Mouse (Mus musculus) megakaryocyte progenitor cell, adult 5-6 weeks (primary cell): ENCODE results near the gene Mtor. TPM values are rescaled to one million over a fixed set of nuclear protein-coding genes. Genes with fewer than 3 reads are reported as not detected.
A peak's percentile ranks its signal among the peaks of the same experiment; 100 is the strongest.

Experiments used
- ATAC-seq: replicated peaks from 2 replicates; pipeline ENCODE4 v1.8.0; 2016; ENCODE audit warnings: mild to moderate bottlenecking, moderate TSS enrichment, inconsistent platforms; ENCODE audit not compliant: poor library complexity
- total RNA-seq, 2 experiments: library from RNA; stranded (forward) in 1 of 2; stranded (reverse) in 1 of 2; fragments of 157-497, 149-512 nt in 1 of 2; fragments of 200-1000 nt in 1 of 2; gene quantifications; 2 replicates each; pipeline versions ENCODE4 v1.2.3 to v1.2.4; 2015 to 2017

Mtor gene
- total RNA-seq, 2 experiments from 2014 or later, result 14.7 to 23.5 TPM

DNA sequence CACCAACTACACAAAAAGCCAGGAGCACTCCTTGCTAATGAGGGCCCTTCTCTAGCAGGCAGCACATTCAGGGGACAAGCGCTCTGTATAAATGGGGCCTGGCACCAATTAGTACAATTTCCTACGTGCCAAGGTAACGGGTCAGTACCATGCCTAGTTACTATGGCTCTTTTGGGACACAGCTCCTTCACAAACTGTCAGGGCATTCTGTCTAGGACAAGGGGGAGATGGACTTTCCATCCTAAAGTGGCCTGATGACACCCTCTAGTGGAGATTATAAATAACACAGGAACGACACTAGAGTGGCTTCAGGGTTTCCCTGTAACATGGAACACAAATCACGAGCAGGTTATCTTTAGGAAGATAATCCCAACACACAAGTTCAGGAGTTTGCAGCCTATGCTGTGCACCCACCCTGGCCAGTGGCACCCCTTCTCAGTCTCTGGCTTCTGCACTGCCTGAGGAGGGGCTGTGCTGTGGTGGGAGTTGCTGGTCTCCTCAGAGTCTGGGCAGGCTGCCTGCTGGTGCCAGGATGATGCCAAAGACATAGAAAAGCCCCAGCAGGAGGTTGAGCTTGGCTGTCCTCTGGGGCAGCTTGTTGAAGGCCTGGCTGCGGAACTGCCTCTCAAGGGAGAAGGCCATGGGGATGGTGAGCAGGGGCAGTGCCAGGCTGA, 12.6 kb upstream of the Mtor start:
- peak; percentile 40; the same call in 1 of the 2 replicates for ATAC-seq

DNA sequence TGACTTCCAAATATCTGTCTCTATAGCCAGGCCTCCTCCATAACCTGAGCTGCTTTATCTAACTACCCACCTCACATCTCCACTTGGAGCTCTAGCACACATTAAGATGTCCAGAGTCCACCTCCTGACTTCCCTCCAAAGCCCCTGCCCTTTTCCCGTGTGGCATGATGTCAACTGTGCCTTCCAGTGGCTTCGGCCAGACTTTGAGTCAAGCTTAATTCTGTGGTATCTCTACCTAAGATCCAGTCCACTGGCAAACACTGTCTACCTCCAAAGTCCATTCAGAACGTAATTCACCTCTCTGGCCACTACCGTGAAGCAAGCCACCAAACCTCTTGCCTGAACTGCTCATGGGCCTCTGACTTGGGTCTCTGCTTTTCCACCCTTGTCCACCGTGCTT, 6.5 kb upstream of the Mtor start:
- ATAC-seq, result no peak

DNA sequence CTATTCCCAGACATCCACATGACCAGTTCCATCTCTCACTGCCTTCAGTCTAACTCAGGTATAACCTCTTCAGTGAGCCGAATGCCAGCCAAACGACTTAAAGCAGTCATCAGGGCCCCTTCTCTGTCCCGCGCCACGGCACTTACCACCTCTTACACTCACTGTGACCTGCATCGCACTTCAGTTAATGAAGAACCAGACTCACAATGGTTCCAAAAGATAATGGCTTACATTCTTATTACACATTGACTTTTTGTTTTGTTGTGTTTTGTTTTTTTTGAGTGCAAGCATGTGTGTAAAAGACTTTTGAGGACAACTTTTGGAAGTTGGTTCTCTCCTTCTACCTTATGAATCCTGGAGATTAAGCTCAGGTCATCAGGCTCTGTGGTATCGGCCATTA, 5.8 kb upstream of the Mtor start:
- ATAC-seq, result no peak

DNA sequence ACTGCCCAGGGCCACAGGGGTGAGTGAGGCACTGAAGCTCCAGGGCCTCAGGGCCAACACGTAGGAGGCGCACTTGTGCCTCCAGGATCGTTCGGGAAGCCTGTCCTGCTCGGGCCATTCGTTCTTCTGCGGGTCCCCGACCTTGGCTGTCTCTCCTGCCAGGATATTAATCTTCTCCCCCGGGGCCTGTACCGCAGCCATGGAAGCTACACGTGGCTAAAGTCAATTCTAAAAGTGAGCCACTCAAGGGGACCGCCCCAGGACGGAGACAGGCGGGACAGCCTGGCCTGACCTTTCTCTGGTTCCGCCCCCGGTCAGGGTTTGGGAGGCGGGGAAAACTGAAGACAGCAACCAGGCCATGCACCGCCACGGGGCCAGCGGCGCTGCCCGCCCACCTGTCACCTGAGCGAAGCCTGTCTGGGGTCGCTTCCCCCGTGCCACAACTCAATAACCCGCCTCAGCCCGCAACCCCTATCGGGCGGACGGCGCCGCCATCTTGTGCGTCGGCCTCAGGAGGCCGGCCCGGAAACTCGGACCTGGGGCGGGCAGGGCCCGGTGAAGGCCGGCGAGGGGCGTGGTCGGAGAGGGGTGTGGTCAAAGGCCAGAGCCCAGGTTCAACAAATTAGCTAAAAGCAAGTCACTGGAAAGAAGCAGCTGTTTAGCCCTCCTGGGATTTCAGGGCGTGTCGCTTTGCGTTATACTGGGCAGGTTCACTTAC, 4.0 kb upstream of the Mtor start, which contains the start of gene Ubiad1:
Ubiad1 (minus strand) TSS at position 522 of the 718 bp plus-strand sequence.
- ATAC-seq, result peak; percentile 66

DNA sequence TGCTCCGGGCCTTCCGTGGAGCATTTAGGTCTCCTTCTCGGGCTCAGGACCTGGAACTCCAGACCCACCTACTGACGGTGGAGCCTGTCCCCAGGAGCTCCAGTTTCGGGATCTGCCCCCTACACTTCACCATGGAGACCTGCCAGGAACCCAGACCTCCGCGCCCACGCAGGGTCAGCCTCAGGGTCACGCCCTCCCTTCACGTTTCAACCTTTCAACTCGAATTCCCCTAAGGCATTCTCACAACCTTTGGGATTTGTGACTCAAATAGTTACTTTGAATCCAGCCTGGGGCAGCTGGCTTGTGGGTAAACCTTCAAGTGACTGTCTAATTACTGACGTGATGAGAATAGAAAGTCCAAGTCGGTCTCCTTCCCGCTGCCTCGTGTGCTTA, 438 bp downstream of the Mtor start:
- no peak for ATAC-seq

DNA sequence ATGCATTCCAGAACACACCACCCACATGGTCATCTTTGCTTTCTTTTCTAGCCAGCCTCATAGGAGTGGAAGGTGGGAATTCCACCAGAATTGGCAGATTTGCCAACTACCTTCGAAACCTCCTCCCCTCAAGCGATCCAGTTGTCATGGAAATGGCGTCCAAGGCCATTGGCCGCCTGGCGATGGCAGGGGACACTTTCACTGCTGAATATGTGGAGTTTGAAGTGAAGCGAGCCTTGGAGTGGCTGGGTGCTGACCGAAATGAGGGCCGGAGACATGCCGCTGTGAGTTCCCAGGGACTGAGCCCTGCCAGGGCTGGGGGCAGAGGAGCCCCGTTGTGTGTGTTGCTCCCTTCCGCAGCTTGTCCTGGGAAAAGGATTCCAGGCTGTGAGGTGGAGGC, 5.3 kb downstream of the Mtor start:
- no peak for ATAC-seq

DNA sequence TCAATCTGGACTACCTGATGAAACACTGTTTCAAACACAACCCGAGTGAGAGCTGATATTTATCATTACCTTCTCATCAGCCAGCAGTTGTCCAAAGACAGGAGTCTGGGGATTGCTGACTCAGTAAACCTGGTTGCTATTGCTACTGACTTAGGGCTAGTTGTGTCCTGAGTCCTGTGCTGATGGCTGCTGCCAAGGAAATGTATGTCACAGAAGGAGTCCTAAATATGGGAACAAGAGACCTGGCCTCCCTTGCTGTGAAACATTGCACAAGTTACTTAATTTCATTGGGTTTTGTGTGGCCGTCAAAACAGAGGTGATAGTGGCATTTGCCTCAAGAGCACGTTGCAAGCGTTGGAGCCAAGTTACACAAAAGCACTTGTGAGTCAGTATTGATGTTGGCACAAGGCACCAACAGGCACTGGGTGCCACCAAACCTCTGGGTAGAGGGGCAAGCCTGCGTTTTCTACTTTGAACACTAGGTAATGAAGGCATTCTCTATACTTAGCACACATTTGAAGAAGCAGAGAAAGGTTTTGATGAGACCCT, 7.1 kb downstream of the Mtor start:
- no peak for ATAC-seq

DNA sequence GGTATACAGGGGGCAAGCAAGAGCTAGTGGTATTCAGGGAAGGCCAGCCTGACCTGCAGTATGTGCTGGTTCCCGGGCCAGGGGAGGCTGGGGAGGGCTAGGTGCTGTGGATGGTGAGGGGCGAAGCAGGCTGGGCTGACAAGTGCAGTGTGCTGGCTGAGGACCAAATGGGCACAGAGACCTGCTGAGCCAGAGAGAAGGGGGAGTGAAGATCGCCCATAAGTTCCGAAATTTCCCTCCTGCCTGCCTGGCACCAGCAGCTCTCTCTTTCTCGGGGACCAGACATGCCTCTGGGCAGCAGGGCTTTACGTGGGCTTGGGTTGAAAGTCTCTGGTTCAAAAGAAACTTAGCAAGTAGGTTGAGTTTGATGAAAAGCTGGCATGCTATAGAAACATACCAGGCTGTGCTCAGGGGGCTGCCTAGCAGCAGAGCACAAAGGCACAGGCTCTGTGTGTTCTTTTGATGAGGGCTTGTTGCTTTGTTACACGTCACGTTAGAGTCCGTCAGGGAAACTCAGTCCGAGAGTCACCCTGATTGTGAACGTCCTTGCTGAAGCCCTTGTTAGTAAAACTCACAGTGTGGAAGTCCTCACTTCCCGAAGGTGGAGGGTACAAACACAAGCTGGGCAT, 12.4 kb downstream of the Mtor start:
- ATAC-seq, result no peak

DNA sequence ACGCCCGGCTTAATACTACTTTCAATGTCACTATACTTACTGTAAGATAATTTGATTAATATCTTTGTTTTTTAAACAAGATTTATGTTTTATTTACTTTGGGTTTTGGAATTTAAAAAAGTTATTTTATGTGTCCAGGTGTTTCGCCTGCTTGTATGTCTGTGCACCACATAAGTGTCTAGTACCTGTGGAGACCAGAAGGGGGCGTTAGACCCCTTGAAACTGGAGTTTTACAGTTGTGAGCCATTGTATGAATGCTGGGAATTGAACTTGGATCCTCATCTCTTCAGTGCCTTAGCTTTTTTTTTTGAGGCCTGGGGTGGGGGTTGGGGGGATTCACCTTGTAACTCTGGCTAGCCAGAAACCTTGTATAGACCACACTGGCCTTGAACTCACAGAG, 13.4 kb downstream of the Mtor start:
- no peak for ATAC-seq

DNA sequence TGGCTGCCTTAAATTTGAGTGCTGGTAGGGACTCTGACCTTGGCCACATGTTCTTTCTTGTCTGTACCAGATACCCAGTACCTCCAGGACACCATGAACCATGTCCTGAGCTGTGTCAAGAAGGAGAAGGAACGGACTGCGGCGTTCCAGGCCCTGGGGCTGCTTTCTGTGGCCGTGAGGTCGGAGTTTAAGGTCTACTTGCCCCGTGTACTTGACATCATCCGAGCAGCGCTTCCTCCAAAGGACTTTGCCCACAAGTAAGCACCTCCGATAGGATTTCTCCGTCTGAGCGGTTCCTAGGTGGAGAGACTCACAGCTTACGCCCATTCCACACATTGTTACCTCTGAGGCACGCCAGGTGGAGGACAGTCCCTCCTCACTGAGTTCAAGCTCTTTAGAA, 14.3 kb downstream of the Mtor start:
- ATAC-seq, result no peak

DNA sequence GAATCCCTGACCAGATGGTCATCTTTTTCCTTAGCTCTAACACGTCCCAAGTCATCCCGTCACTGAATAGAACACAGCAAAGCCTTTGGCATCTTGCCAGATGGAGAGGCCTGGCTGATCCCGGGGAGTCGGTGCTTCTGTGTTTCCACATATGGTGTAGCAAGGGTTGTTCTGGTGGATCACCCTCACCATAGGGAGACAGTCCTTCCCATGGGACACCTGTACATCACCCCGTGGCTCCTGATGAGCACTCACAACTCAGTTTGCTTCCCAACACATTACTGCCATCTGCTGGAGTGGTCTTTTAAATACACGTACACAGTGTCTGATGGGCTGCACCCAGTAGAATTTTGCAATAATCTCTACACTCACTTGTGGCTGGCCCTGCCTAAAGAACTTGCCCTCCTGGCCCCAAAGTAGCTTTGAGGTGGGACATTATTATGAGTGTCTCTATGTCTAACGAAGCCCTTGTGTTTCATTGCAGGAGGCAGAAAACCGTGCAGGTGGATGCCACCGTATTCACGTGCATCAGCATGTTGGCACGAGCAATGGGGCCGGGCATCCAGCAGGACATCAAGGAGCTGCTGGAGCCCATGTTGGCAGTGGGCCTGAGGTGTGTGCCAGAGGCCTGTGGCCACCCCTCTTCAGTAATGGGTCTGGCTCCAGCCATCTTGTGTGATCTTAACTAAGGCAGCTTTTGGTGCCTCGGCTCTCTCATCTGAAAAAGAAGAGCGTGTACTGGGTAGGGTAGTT, 15.0 kb downstream of the Mtor start:
- peak; percentile 87 for ATAC-seq

DNA sequence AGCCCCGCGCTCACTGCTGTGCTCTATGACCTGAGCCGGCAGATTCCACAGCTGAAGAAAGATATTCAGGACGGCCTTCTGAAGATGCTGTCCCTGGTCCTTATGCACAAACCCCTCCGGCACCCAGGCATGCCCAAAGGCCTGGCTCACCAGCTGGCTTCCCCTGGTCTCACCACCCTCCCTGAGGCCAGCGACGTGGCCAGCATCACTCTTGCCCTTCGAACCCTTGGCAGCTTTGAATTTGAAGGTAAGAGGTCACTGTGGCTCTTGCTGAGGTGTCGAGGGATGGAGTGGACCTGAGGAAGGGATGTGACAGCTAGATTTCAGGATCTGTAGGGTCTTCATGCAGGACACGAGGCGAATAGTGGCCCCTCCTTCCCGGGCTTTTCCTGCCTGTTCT, 15.9 kb downstream of the Mtor start:
- no peak for ATAC-seq

DNA sequence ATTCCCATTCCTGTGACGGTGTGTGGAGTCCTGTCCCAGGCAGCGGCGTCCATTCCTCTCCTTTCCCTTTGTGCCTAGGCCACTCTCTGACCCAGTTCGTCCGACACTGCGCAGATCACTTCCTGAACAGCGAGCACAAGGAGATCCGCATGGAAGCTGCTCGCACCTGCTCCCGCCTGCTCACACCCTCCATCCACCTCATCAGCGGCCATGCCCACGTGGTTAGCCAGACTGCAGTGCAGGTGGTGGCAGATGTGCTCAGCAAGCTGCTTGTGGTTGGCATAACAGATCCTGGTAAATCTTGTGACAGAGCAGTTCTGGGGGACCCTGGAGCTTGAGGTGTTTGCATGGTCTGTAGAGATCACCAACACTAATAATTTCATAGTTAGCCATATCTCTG, 16.5 kb downstream of the Mtor start:
- no peak for ATAC-seq

DNA sequence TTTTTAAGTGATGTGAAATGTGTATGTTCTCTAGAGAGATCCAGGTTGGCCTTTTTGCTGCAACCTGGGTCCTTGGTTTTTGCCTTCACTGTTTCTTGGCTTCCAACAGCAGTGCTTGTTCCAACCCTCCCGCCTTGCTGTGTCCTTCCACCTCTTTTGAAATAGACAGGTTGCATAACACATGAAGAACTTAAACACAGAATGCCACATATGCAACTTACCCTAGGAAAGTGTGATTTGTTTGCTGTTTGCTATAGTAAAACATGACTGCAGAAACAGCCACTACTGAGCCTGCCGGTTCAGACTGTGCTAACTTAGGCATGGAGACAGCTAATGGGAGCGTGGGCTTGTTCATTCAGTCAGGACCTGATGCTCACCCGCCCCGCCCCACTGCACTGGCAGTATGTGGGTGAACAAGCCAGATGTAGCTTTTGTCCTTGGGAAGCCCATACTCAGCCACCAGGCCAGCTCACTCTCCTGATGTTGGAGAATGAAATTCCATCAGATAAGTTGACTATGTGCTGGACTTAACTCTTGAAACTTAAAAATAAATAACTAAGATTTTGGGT, 18.2 kb downstream of the Mtor start:
- no peak for ATAC-seq

DNA sequence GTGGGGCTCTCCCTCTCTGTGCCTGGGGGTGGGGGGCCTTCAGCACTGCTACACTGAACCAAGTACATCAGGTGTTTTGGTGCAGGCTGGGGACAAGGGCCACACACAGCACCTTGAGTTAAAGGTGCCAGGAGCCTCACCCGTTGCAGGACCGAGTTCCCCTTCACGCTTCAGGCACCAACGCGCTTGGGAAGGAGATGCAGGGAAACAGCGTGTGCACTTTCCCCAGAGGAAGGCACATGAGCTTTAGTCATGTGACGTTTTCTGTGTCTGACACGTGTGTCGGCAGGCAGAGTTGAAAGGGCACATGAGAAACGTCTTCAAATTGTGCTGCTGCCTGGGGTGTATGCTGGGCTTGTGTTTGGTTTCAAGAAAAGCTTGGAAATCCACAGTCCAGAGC, 20.0 kb downstream of the Mtor start:
- ATAC-seq, result no peak

DNA sequence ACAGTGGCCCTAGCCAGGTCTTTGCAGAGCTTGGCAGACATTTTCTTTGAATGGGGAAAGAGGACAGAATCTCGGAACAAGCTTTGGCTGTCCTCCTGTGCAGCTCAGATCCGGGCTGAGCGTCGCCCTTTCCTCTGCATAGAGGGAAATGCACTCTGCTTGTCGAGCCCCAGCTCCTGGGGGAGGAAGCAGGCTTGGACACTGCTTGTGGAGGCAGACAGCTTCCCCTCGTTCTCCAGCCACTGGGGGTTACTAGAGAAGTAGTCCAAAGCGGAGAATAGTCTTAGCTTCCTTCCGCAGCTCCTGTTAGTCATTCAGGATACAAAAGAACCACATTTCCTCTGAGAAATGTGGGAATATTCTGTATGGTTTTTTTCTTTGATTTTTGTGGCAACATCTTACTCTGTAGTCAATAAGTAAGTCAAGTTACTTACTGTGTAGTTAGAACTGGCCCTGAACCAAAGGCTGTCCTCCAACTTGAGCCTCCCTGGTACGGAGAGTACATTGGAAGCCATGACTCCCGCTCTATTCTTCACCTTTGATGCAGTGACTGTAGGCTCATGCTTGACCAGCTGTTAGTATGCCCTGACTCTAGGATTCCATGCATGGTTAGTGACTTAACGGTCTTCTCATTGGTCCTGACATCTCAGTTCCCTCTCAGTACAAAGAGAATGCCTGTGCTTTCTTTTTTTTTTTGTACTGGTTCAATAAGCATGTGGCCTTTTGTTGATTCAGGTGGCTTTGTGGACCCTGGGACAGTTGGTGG, 21.3 kb downstream of the Mtor start:
- ATAC-seq, result no peak

DNA sequence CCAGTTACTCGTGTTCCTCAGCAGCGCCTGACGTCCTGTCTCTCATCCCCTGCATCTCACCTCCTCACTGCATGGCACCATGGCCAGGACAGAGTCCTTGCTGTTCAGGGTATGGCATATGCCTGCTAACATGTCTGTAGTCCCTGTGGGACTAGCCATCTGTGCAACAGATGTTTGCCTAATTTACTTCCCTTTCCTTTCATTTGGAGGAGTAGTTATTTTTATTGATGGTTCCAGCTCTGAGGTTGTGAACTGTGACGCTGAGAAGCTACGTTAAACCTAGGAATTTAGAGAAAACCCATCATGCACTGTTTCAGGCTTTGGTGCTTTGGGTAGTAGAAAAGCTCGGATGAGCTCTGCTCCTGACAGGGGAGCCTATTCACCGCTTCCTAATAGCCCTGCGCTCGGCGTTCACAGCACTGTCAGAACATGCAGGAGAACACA, 23.0 kb downstream of the Mtor start:
- ATAC-seq, result no peak

DNA sequence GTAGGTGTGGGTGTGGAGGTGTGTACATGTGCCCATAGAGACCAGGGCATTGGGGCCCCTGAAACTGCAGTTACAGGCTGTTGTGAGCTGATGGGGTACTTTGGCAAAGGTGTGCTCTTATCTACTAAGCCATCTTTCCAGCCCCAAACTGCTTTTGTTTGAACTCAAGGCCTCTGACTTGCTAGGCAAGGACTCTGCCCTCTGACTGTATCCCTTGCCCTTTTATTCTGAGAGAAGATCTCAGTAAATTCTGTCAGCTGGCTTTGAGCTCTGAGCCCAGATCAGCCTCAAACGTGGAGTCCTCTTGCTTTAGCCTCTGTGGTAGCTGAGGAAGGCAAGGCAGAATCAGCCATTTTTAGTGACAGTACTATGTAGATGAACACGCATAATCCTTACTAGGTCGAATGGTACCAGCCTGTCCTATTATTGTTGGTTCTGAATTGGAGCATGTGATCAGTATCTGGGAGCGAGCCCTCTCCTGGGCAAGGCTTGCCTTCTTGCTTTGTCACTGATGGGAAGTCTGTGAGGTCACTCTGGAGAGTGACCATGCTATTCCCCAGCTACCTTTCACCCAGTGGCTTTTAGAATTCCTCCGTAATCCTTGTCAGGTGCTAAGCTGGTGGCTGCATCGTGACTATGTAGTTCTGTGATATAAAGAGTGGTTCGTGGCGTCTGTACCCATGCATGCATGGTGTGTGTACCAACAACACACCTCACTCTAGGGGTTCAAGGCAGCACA, 24.2 kb downstream of the Mtor start:
- ATAC-seq, result no peak

DNA sequence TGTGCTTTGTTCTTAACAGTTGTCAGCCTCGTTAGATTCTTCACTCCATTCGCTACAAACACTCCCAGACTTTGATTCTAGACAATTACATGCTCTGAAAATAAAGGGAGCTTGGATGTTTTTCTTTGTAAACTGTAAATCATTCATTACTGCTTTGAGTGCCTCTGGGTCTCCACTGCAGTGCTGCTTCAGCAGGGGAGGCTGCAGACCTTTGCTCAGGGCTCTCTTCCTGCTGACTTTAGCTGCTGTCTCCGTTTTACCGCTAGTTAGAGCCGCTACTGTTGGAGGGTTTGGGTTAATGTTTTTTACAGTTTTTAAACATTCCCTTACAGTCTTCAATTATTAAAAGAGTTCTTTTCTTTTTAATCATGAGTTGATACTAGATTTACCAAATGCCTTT, 25.1 kb downstream of the Mtor start:
- ATAC-seq, result no peak
